Mouse (Mus musculus) liver, embryonic 13.5 days (tissue): ENCODE data around the gene Cdh3. TPM values are rescaled to one million over a fixed set of nuclear protein-coding genes. Genes with fewer than 3 reads are reported as not detected.
"Not testable (repeated sequence)": the region's sequence is repeated elsewhere in the genome, so short reads cannot be mapped to it uniquely, and the experiment has no call there.

Source experiments
- ATAC-seq: fragments of 200-750 bp; cut with Nextera tagmentation; 2 replicates; pipeline ENCODE4 v1.8.0; 2017; ENCODE audit warnings: low read depth, mild to moderate bottlenecking, moderate number of reproducible peaks, moderate library complexity
- DNase-seq: peaks from one replicate; pipeline ENCODE4 v3.0.0; 2022
- H3K27ac ChIP-seq: fragments of 300-500 bp; sonication (generic); 2 replicates; pipeline ENCODE4 v1.5.1; 2015; ENCODE audit warnings: moderate library complexity, mild to moderate bottlenecking, inconsistent platforms
- H3K27me3 ChIP-seq: fragments of 300-500 bp; sonication (generic); 2 replicates; pipeline ENCODE4 v1.6.1; 2015; ENCODE audit warnings: mild to moderate bottlenecking, inconsistent platforms
- H3K36me3 ChIP-seq: fragments of 300-500 bp; sonication (generic); 2 replicates; pipeline ENCODE4 v1.6.1; 2015; ENCODE audit warnings: mild to moderate bottlenecking, inconsistent platforms
- H3K4me1 ChIP-seq: fragments of 300-500 bp; sonication (generic); replicated peaks from 2 replicates; pipeline ENCODE4 v1.6.1; 2015; ENCODE audit warnings: inconsistent platforms
- H3K4me2 ChIP-seq: fragments of 300-500 bp; sonication (generic); 2 replicates; pipeline ENCODE4 v1.6.1; 2015; ENCODE audit warnings: inconsistent platforms, mild to moderate bottlenecking, moderate library complexity
- H3K4me3 ChIP-seq: fragments of 300-500 bp; sonication (generic); replicated peaks from 2 replicates; pipeline ENCODE4 v1.5.1; 2015; ENCODE audit warnings: mild to moderate bottlenecking, inconsistent platforms
- H3K9ac ChIP-seq: fragments of 300-500 bp; sonication (generic); 2 replicates; pipeline ENCODE4 v1.6.1; 2015; ENCODE audit warnings: mild to moderate bottlenecking, inconsistent platforms
- H3K9me3 ChIP-seq: fragments of 300-500 bp; sonication (generic); replicated peaks from 2 replicates; pipeline ENCODE4 v1.6.1; 2016; ENCODE audit warnings: inconsistent platforms
- whole genome bisulfite sequencing: fragments of 180-500 bp; shearing (Covaris S2); methylation state at CpG from one replicate; pipeline ENCODE4 v1.1.7; 2015; ENCODE audit not compliant: insufficient replicate concordance; 5-methylcytosine and 5-hydroxymethylcytosine counted together
- polyA plus RNA-seq: library from polyadenylated mRNA; unstranded; fragments of >200 nt; fragmentation: Nextera tagmentation; extraction: Ambion mirVana; gene quantifications from 2 replicates; pipeline ENCODE4 v1.2.1, GENCODE M21; 2015

The Cdh3 gene
- polyA plus RNA-seq, 1 experiment from 2014 or later, result 2.5 TPM

- Histone ChIP-seq H3K27ac (no peak overlapping the region), H3K36me3 (no peaks in the 10 kb centered on the region), H3K27me3 (no peaks in the 10 kb centered on the region), H3K9me3 (no peaks in the 10 kb centered on the region), H3K9ac (no peak overlapping the region), H3K4me3 (no peak overlapping the region), H3K4me1 (peaks cover 9% of the 10 kb centered on the region; the same call in 1 of the 2 replicates), H3K4me2 (no peak overlapping the region)
- no peak for DNase-seq
- 25% methylated on average over 4 of the region's 4 CpGs for WGBS
- ATAC-seq, result no peak
These were observed 63.6 kb downstream of the Cdh3 start for GRCm38 (mm10) chr8:106574283-106574682.

DNA sequence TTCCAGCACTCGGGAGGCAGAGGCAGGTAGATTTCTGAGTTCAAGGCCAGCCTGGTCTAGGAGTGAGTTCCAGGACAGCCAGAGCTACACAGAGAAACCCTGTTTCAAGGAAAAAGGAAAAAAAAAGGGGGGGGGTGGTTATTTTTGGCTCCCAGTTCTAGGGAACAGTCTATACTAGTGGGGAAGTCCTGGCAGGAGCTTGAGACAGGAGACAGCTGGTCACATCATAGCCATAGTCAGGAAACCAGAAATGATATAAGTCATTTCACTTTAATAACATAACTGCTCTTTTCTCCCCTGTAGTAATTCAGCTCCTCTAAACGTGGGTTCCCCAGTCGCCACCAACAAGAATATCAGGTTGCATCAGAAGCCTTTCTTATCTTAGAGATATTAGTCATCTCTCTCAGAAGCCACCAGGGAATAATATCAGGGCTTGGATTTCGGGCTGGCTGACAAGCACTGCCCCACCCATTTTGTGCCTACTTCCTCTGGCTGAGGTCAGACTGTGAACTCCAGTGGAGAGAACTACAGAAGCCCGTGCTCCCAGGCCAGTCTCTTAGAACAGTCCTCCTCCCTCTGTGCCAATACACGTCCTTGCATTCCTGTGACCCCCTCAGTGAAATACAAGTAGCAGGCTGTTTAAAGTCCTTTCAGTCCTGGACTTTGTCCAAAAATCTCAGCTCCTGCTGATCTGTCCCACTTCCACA is 66.3 kb downstream of the Cdh3 start:
- no peak for DNase-seq
- ATAC-seq, result no peak
- Histone ChIP-seq H3K27ac (no peak overlapping the region), H3K4me2 (no peak overlapping the region), H3K9ac (no peak overlapping the region), H3K4me3 (no peak overlapping the region), H3K4me1 (peaks cover 9% of the 10 kb centered on the region; the same call in 1 of the 2 replicates), H3K9me3 (no peaks in the 10 kb centered on the region), H3K36me3 (no peaks in the 10 kb centered on the region), H3K27me3 (no peaks in the 10 kb centered on the region)
- 15% methylated on average over 6 of the region's 6 CpGs for WGBS

DNA sequence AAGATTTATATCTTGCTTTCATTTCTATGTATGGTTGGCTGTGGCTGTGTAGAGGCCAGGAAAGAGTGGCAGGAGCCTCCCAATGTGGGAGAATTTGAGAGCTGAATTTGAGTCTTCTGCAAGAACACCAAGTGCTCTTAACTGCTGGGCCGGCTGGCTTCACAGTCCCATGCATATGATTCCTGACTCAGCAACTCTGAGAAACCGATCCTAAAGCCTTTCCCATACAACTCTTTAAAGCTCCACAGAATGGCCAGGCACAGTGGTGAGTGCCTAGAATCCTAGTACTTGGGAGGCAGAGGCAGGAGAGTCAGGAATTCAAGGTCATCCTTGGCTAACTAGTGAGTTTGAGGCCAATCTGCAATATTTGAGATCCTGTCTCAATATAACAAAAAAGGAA is 68.8 kb downstream of the Cdh3 start:
- no peaks in the 10 kb centered on the region for H3K36me3 ChIP-seq
- no peak overlapping the region for H3K4me2 ChIP-seq
- H3K27ac ChIP-seq, result no peak overlapping the region
- no peak for DNase-seq
- H3K4me1 ChIP-seq, result peaks cover 9% of the 10 kb centered on the region; the same call in 1 of the 2 replicates
- no peaks in the 10 kb centered on the region for H3K27me3 ChIP-seq
- 47% methylated on average over 2 of the region's 2 CpGs for WGBS
- ATAC-seq, result no peak
- H3K4me3 ChIP-seq, result no peak overlapping the region
- no peak overlapping the region for H3K9ac ChIP-seq
- no peaks in the 10 kb centered on the region for H3K9me3 ChIP-seq

GRCm38 (mm10) chr8:106581344-106582088 is 70.8 kb downstream of the Cdh3 start:
- no peaks in the 10 kb centered on the region for H3K9me3 ChIP-seq
- H3K4me2 ChIP-seq, result no peak overlapping the region
- no peaks in the 10 kb centered on the region for H3K27me3 ChIP-seq
- DNase-seq (no peak), ATAC-seq (no peak)
- peaks cover 13% of the 10 kb centered on the region; the same call in 1 of the 2 replicates for H3K4me1 ChIP-seq
- 43% methylated on average over 6 of the region's 6 CpGs for WGBS
- no peak overlapping the region for H3K9ac ChIP-seq
- no peaks in the 10 kb centered on the region for H3K36me3 ChIP-seq
- no peak overlapping the region for H3K27ac ChIP-seq
- H3K4me3 ChIP-seq, result no peak overlapping the region

DNA sequence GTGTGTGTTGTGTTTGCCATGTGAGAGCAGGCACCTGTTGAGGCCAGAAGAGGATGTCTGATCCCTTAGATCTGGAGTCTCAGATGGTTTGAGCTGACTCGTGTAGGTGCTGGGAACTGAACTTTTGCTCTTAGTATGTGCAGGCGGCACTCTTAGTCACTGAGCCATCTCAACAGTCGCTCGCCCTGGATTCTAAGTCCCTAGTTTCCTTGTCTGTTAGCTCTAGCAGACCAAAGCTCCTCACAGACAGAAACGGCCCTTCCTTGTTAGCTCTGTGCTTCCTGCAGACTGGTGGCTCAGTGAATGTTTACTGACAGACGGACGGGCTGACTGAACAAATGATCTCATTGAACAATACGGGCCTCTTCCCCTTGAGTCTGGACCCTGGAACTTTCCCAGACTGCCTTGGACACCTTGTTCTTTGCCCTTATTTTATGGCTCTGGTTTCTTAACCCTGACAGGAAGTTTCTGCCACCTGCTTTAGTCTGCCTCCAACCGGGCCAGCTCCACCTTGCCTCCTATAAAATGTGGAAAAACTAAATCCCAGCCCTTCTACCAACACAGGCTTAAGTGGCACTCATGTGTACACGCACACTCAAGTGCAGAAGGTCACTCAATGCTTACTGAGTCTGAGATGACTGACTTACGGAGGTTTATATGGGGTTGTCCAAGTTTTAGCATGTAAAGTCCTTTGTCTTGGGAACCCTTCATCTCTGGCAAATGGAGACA is 74.4 kb downstream of the Cdh3 start:
- 46% methylated on average over 11 of the region's 11 CpGs for WGBS
- no peak for ATAC-seq

GRCm38 (mm10) chr8:106585671-106586037 is 75.0 kb downstream of the Cdh3 start:
- no peak overlapping the region for H3K9ac ChIP-seq
- H3K4me2 ChIP-seq, result no peak overlapping the region
- no peak overlapping the region for H3K4me3 ChIP-seq
- 19% methylated on average over 3 of the region's 3 CpGs for WGBS
- H3K36me3 ChIP-seq, result no peaks in the 10 kb centered on the region
- H3K27ac ChIP-seq, result no peak overlapping the region
- H3K4me1 ChIP-seq, result 0 out of 2 replicates have a peak, but pooled peaks cover 4% of the 10 kb centered on the region
- no peaks in the 10 kb centered on the region for H3K9me3 ChIP-seq
- no peak for DNase-seq
- H3K27me3 ChIP-seq, result no peaks in the 10 kb centered on the region
- no peak for ATAC-seq

More for the DNA sequence above, 74.4 kb downstream of the Cdh3 start:
- Histone ChIP-seq H3K9ac (peak overlapping the region; percentile 17; the same call in 1 of the 2 replicates), H3K27ac (no peak overlapping the region), H3K36me3 (no peaks in the 10 kb centered on the region), H3K4me3 (no peak overlapping the region), H3K4me2 (no peak overlapping the region), H3K9me3 (no peaks in the 10 kb centered on the region), H3K27me3 (no peaks in the 10 kb centered on the region), H3K4me1 (0 out of 2 replicates have a peak, but pooled peaks cover 4% of the 10 kb centered on the region)
- no peak for DNase-seq

DNA sequence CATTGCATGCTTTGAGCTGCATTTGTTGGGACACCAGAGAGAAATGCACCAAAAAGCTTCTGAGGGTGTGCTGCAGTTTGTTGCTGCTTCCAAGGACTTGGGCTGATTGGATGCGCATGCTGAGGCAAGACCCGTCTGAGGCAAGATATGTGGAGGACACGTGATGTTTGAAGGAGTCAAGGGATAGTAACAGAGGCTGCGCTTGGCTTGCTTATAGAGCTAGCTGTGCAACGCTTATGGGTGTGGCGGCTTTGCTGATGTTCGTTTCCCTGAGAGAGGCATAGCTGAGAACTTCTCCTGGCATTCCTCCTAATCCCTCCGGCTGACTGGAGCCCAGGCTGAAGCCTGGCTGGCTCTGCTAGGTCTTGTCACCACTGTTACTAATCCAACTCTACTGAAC is 76.2 kb downstream of the Cdh3 start:
- 68% methylated on average over 8 of the region's 8 CpGs for WGBS
- DNase-seq (no peak), ATAC-seq (no peak)
- H3K9ac ChIP-seq, result no peak overlapping the region
- H3K27ac ChIP-seq, result no peak overlapping the region
- H3K27me3 ChIP-seq, result no peaks in the 10 kb centered on the region
- no peaks in the 10 kb centered on the region for H3K9me3 ChIP-seq
- 0 out of 2 replicates have a peak, but pooled peaks cover 4% of the 10 kb centered on the region for H3K4me1 ChIP-seq
- no peak overlapping the region for H3K4me2 ChIP-seq
- H3K36me3 ChIP-seq, result no peaks in the 10 kb centered on the region
- no peak overlapping the region for H3K4me3 ChIP-seq

DNA sequence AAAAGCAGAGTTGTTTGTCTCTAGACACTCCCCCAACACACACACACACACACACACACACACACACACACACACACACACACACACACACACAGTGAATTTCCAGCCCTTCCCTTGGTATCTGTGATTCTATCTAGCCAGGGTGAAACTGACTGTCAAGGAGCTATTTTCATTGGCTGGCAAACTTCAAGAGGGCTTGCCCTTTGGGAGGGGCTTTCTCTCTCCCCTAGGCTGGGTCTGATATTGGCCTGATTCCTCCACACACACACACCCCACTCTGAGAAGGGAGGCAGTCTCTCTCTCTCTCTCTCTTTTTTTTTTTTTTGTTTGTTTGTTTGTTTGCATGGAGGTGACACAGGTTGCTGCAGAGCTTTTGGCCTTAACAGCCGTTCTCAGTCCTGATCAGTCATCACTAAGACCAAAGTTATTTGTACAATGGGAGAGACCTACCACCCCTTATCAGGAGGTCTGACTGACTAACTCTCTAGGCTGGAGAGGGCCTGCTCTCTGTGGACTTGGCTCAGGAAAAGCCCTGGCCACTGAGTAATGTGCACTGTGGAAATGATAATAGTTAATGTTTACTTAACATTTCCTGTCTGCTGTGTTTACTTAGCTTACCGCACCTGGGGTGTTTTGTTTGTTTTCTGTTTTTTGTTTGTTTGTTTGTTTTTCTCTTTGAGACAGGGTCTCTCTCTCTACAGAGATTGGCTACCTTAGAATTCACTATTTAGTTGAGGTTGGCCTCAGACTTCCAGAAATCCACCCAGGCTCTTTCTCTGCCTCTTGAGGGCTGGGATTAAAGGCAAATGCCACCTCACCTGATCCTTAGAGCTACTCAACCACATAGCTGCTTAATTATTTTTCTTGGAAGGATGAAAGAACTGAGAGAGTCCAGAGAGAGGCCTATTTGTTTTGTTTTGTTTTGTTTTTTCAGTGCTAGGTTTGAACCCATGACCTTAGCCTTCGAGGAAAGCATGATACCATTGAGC is 78.0 kb downstream of the Cdh3 start:
- Histone ChIP-seq H3K4me1 (0 out of 2 replicates have a peak, but pooled peaks cover 4% of the 10 kb centered on the region), H3K4me3 (no peak overlapping the region), H3K9ac (no peak overlapping the region), H3K36me3 (no peaks in the 10 kb centered on the region), H3K27me3 (no peaks in the 10 kb centered on the region), H3K4me2 (no peak overlapping the region), H3K9me3 (no peaks in the 10 kb centered on the region), H3K27ac (no peak overlapping the region; the same call in 1 of the 2 replicates)
- 49% methylated on average over 3 of the region's 3 CpGs for whole genome bisulfite sequencing
- ATAC-seq, result peak; percentile 72
- no peak for DNase-seq

DNA sequence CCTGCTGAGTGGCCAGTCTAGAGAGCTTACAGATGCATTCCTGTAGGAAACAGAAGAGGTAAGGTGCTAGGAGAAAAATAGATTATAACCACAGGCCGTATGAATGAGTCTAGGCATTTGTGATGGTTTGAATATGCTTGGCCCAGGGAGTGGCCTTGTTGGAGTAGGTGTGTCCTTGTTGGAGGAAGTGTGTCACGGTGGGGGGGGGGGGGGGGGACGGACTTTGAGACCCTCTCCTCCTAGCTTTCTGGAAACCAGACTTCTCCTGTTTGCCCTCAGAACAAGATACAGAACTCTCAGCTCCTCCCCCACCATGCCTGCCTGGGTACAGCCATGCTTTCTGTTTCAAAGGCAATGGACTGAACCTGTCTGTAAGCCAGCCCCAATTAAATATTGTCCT is 81.8 kb downstream of the Cdh3 start:
- DNase-seq, result no peak
- Histone ChIP-seq H3K4me2 (no peak overlapping the region), H3K4me3 (no peak overlapping the region), H3K36me3 (no peaks in the 10 kb centered on the region), H3K4me1 (0 out of 2 replicates have a peak, but pooled peaks cover 1% of the 10 kb centered on the region), H3K27ac (no peak overlapping the region), H3K9me3 (no peaks in the 10 kb centered on the region), H3K27me3 (no peaks in the 10 kb centered on the region), H3K9ac (no peak overlapping the region)
- no peak for ATAC-seq
- WGBS, result 29% methylated on average over 3 of the region's 3 CpGs

- not testable (repeated sequence) for H3K9ac ChIP-seq, H3K27me3 ChIP-seq, H3K9me3 ChIP-seq, H3K27ac ChIP-seq, H3K4me1 ChIP-seq, H3K4me2 ChIP-seq, DNase-seq, ATAC-seq, H3K36me3 ChIP-seq, H3K4me3 ChIP-seq
- 69% methylated on average over 3 of the region's 3 CpGs for WGBS
These were observed 84.9 kb downstream of the Cdh3 start for GRCm38 (mm10) chr8:106595623-106596022.
